In the genomic region with DNA sequence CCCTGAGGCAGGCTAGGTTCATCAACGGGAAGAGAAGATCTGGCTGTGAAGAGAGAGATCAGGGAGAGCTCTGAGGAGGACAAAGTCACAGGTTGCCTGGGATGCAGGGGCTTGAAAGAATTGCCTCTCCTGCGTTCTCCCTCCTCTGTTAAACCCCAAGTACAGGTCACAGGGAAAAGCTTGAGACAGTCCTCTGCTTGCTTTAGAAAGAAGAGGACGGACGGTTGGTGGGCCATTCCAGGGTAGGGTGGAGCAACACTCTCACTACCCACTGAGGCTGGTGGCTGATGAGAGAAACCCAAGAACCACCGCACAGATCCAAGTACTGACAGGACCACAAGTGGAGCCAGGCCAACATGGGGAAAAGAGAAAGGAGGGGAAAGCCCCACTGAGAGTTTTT, we compare ENCODE assay signal across 39 mouse cellular contexts. TPM values are rescaled to one million over a fixed set of nuclear protein-coding genes. Genes with fewer than 3 reads are reported as not detected.
"Had no signal": no experiment of that assay in that cellular context is flagged by ENCODE, and none has a peak within 500 bp of the region (broad histone marks: within the 10 kb centered on the region; RNA-seq: fewer than 3 reads in every experiment).

A gene (plus strand): TSS at position 301 of the 400 bp plus-strand sequence.

- H3K9me3 ChIP-seq: limb, embryonic 10.5 days; limb, embryonic 12.5 days; limb, embryonic 13.5 days; limb, embryonic 15.5 days; liver, embryonic 12.5 days; liver, embryonic 13.5 days; liver, embryonic 15.5 days; lung, embryonic 15.5 days; midbrain, embryonic 10.5 days; midbrain, embryonic 12.5 days; midbrain, embryonic 13.5 days; neural tube, embryonic 12.5 days had no signal

- H3K27me3 ChIP-seq: limb, embryonic 12.5 days; limb, embryonic 13.5 days; limb, embryonic 15.5 days; lung, embryonic 15.5 days; neural tube, embryonic 12.5 days had no signal

- H3K4me2 ChIP-seq: limb, embryonic 12.5 days; limb, embryonic 13.5 days; limb, embryonic 15.5 days; liver, embryonic 11.5 days; liver, embryonic 12.5 days; liver, embryonic 13.5 days; liver, embryonic 15.5 days; lung, embryonic 14.5 days; lung, embryonic 15.5 days; midbrain, embryonic 12.5 days; midbrain, embryonic 13.5 days; neural tube, embryonic 12.5 days had no signal

- DNase-seq: left cerebral cortex, postnatal 4 days; liver; liver, embryonic 13.5 days; liver, postnatal 0 days; lung, adult 18-20 months; lung, adult 2 months; lung, embryonic 14.5 days; lung, postnatal 10 days; lung, postnatal 14 days; lung, postnatal 36 days; lung, postnatal 4 days; midbrain, embryonic 14.5 days had no signal

- H3K27ac ChIP-seq: left cerebral cortex, adult 2 months; limb, embryonic 10.5 days; limb, embryonic 12.5 days; limb, embryonic 13.5 days; limb, embryonic 15.5 days; liver, embryonic 12.5 days; liver, embryonic 13.5 days; liver, embryonic 14.5 days; liver, embryonic 15.5 days; lung, embryonic 15.5 days; macrophage; midbrain, embryonic 10.5 days; midbrain, embryonic 12.5 days; midbrain, embryonic 13.5 days; neural tube, embryonic 12.5 days had no signal

- H3K4me3 ChIP-seq: left cerebral cortex, adult 2 months; limb, embryonic 10.5 days; limb, embryonic 12.5 days; limb, embryonic 13.5 days; limb, embryonic 15.5 days; liver, embryonic 12.5 days; liver, embryonic 13.5 days; liver, embryonic 15.5 days; lung, embryonic 15.5 days; midbrain, embryonic 10.5 days; midbrain, embryonic 12.5 days; midbrain, embryonic 13.5 days; myocyte; neural tube, embryonic 12.5 days had no signal

- H3K4me1 ChIP-seq: neural tube, embryonic 12.5 days had no signal

- H3K9ac ChIP-seq: limb, embryonic 12.5 days; limb, embryonic 13.5 days; limb, embryonic 15.5 days; liver, embryonic 12.5 days; liver, embryonic 13.5 days; liver, embryonic 14.5 days; liver, embryonic 15.5 days; liver, postnatal 0 days; lung, embryonic 14.5 days; lung, embryonic 15.5 days; midbrain, embryonic 12.5 days; midbrain, embryonic 13.5 days; neural tube, embryonic 12.5 days had no signal

- H3K36me3 ChIP-seq: limb, embryonic 10.5 days; limb, embryonic 12.5 days; limb, embryonic 13.5 days; limb, embryonic 15.5 days; liver, embryonic 12.5 days; liver, embryonic 13.5 days; liver, embryonic 15.5 days; lung, embryonic 15.5 days; midbrain, embryonic 10.5 days; midbrain, embryonic 12.5 days; midbrain, embryonic 13.5 days; neural tube, embryonic 12.5 days had no signal

- ATAC-seq: liver, embryonic 12.5 days; liver, postnatal 0 days; lung, postnatal 0 days; midbrain, embryonic 13.5 days; midbrain, embryonic 16.5 days had no signal

RNA-seq across cellular contexts. Expression of the gene that starts here (rescaled TPM):
- total RNA-seq: left cerebral cortex, adult 18-20 months; left cerebral cortex, adult 2 months; left cerebral cortex, postnatal 4 days; megakaryocyte progenitor cell, adult 5-6 weeks; megakaryocyte-erythroid progenitor cell, adult 5-6 weeks; midbrain, postnatal 0 days; monocyte, adult 5-6 weeks had no signal
- polyA plus RNA-seq: limb, embryonic 11.5 days; liver, embryonic 11.5 days; liver, embryonic 12.5 days; liver, embryonic 13.5 days; liver, embryonic 14.5 days; liver, embryonic 15.5 days; liver, embryonic 16.5 days; liver, postnatal 0 days; lung, embryonic 14.5 days; lung, embryonic 15.5 days; lung, embryonic 16.5 days; lung, postnatal 0 days; macrophage; midbrain, embryonic 10.5 days; midbrain, embryonic 12.5 days; midbrain, embryonic 13.5 days; midbrain, embryonic 14.5 days; midbrain, embryonic 16.5 days; midbrain, postnatal 0 days; myocyte; neural tube, embryonic 11.5 days; neural tube, embryonic 12.5 days had no signal
